ENCODE assay signal across 8 mouse cellular contexts in genomic region chr17:90501023-90501675, GRCm38 (mm10).
DNase-seq lines count a peak whose midpoint lies in the region; ATAC-seq and TF ChIP-seq lines count a peak whose summit lies in the region.

No protein-coding gene starts in this region.

- TF ChIP-seq CTCF in kidney, postnatal 0 days (IDR thresholded peaks at IDR 0.05; ENCODE audit: low read depth) = peak; percentile 92
- TF ChIP-seq CTCF in liver, postnatal 0 days (IDR thresholded peaks at IDR 0.05; ENCODE audit: low read depth) = peak; percentile 76

- H3K36me3 ChIP-seq in forebrain, embryonic 15.5 days = no peaks in the 10 kb centered on the region
- no peaks in the 10 kb centered on the region for H3K36me3 ChIP-seq in kidney, postnatal 0 days (ENCODE audit: insufficient read depth, low read length)
- no peaks in the 10 kb centered on the region for H3K36me3 ChIP-seq in liver, postnatal 0 days (replicated peaks; ENCODE audit: insufficient read depth, low read length)

- 49% methylated on average over 6 of the region's 6 CpGs for WGBS in forebrain, embryonic 15.5 days
- WGBS in kidney, postnatal 0 days = 57% methylated on average over 6 of the region's 6 CpGs
- 46% methylated on average over 6 of the region's 6 CpGs for WGBS in liver, postnatal 0 days (ENCODE audit: insufficient replicate concordance)

- no peaks in the 10 kb centered on the region for H3K9me3 ChIP-seq in forebrain, embryonic 15.5 days
- no peaks in the 10 kb centered on the region for H3K9me3 ChIP-seq in kidney, postnatal 0 days (replicated peaks; ENCODE audit: low read length)
- H3K9me3 ChIP-seq in liver, postnatal 0 days (ENCODE audit: low read length) = no peaks in the 10 kb centered on the region

- no peaks in the 10 kb centered on the region for H3K4me1 ChIP-seq in forebrain, embryonic 15.5 days
- no peaks in the 10 kb centered on the region for H3K4me1 ChIP-seq in kidney, postnatal 0 days (replicated peaks; ENCODE audit: insufficient read depth, low read length)
- no peaks in the 10 kb centered on the region for H3K4me1 ChIP-seq in liver, postnatal 0 days (ENCODE audit: insufficient read depth)

- H3K4me2 ChIP-seq in forebrain, embryonic 15.5 days (replicated peaks) = no peak overlapping the region
- H3K4me2 ChIP-seq in kidney, postnatal 0 days (ENCODE audit: low read length) = no peak overlapping the region
- H3K4me2 ChIP-seq in liver, postnatal 0 days (ENCODE audit: low read depth, low read length) = no peak overlapping the region

- H3K27ac ChIP-seq in forebrain, embryonic 15.5 days (replicated peaks) = no peak overlapping the region
- no peak overlapping the region for H3K27ac ChIP-seq in kidney, postnatal 0 days
- no peak overlapping the region for H3K27ac ChIP-seq in liver, postnatal 0 days (ENCODE audit: low read depth)

- no peak overlapping the region for H3K4me3 ChIP-seq in forebrain, embryonic 15.5 days
- no peak overlapping the region for H3K4me3 ChIP-seq in kidney, postnatal 0 days (replicated peaks; ENCODE audit: low read depth, low read length)
- H3K4me3 ChIP-seq in liver, postnatal 0 days (ENCODE audit: low read depth, low read length) = no peak overlapping the region

- TF ChIP-seq EP300 in liver, postnatal 0 days (IDR thresholded peaks at IDR 0.05; ENCODE audit: low read depth) = no peak

- peak; percentile 82 for ATAC-seq in forebrain, embryonic 15.5 days (replicated peaks)
- ATAC-seq in kidney, postnatal 0 days (replicated peaks; ENCODE audit: low FRiP score, low read depth) = no peak
- ATAC-seq in liver, postnatal 0 days = no peak
- ATAC-seq in erythroblast, adult 5-6 weeks (replicated peaks; ENCODE audit: low FRiP score, poor library complexity, severe bottlenecking) = no peak

- H3K27me3 ChIP-seq in forebrain, embryonic 15.5 days = no peaks in the 10 kb centered on the region
- no peaks in the 10 kb centered on the region for H3K27me3 ChIP-seq in kidney, postnatal 0 days (ENCODE audit: insufficient read depth, low read length)
- no peaks in the 10 kb centered on the region for H3K27me3 ChIP-seq in liver, postnatal 0 days (ENCODE audit: insufficient read depth, low read length)

- H3K9ac ChIP-seq in forebrain, embryonic 15.5 days (replicated peaks) = no peak overlapping the region
- H3K9ac ChIP-seq in kidney, postnatal 0 days (ENCODE audit: low read depth, low read length) = no peak overlapping the region
- no peak overlapping the region for H3K9ac ChIP-seq in liver, postnatal 0 days (replicated peaks)

- DNase-seq in 3T3-L1 (ENCODE audit: low read depth, low spot score) = peak; percentile 72
- peak; percentile 23 to 41 for DNase-seq in B cell, adult 2 months
- peak; percentile 68 for DNase-seq in cerebellum, adult 11 months
- peak; percentile 72 for DNase-seq in kidney, postnatal 0 days (ENCODE audit: low spot score)
- peak; percentile 52 for DNase-seq in liver, postnatal 0 days
- DNase-seq in ovary, postnatal 36 days (ENCODE audit: low spot score) = peak; percentile 9

Comparison
In these comparisons a context has a peak if more than half of its experiments do, and no peak if none do; other contexts are left out.
1. DNase-seq: peak in every context shown above with its lines; median percentile 72 in 3T3-L1; 72 in kidney, postnatal 0 days; 68 in cerebellum, adult 11 months; 52 in liver, postnatal 0 days; 32 in B cell, adult 2 months; 9 in ovary, postnatal 36 days.